Mouse (Mus musculus) right cerebral cortex, postnatal 14 days (tissue): ENCODE data around the gene Sult1d1.
"Not testable (repeated sequence)": the region's sequence is repeated elsewhere in the genome, so short reads cannot be mapped to it uniquely, and the experiment has no call there.

ENCODE experiments used
- DNase-seq: peaks from one replicate; pipeline ENCODE4 v3.0.0; 2022

Sult1d1 gene

DNA sequence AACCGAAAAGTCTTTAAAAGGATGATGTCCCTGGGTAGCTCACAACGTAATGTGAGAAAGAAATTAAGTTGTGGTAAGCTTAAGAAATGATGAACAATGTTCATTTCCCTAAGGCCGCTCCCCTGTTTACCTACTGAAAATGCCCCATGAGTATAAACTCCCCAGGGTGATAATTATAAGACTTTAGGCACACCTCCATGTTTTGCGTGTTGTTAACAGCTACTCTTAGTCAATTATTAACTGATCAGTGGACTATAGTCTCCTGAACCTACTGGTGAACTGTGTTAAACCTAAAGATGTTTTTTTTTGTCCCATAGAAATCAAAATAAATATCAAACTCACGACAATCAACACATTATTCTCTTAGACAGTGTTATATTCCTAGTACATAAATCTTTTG is at the start of gene Sult1d1:
TSS of gene Sult1d1 (minus strand) at position 183 of the 400 bp plus-strand sequence.
- no peak for DNase-seq

DNA sequence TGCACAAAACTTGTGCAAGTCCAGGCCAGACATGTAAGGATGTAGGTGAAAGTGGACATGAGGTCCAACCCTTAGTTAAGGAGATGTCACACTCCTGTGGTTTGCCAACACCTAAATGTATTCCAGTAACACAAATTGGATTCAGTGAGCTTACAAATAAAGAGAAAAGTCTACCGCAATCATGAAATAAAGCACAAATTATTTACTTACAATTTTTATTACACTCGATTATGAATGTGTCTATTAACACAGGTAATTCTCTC is 46.2 kb upstream of the Sult1d1 start:
- no peak for DNase-seq

GRCm38 (mm10) chr5:87614364-87615127 is 45.7 kb upstream of the Sult1d1 start:
- no peak for DNase-seq

GRCm38 (mm10) chr5:87601018-87601417 is 32.2 kb upstream of the Sult1d1 start:
- no peak for DNase-seq

- DNase-seq = no peak
Observed at GRCm38 (mm10) chr5:87597891-87598290, 29.1 kb upstream of the Sult1d1 start.

GRCm38 (mm10) chr5:87591494-87591893 is 22.7 kb upstream of the Sult1d1 start, which contains the start of gene Sult1e1:
Sult1e1 (minus strand) TSS chr5:87591594.
- DNase-seq = no peak

GRCm38 (mm10) chr5:87589916-87590315 is 21.1 kb upstream of the Sult1d1 start:
- no peak for DNase-seq

DNA sequence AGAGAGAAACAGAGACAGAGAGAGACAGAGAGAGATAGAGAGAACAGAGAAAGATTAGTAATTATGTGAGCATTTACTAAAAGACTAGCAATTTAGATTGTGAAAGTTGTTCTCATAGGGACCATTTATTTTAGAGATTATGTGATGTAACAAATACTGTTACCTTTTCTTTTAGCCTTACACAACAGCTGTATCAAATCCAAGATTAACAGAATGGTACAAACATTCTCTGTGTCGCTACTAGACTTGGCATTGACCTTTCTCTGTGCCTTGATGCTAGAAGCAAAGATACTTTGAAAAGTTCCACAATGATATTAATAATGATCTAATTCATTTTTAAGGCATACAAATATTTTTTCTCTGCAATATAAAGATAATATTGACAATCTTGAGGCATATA is 11.6 kb upstream of the Sult1d1 start:
- no peak for DNase-seq

GRCm38 (mm10) chr5:87574174-87574573 is 5.3 kb upstream of the Sult1d1 start:
- no peak for DNase-seq

- no peak for DNase-seq
Observed at GRCm38 (mm10) chr5:87573490-87573889, 4.7 kb upstream of the Sult1d1 start.

GRCm38 (mm10) chr5:87572781-87573180 is 4.0 kb upstream of the Sult1d1 start:
- no peak for DNase-seq

GRCm38 (mm10) chr5:87567306-87567705 is 1.5 kb downstream of the Sult1d1 start:
- DNase-seq = no peak

GRCm38 (mm10) chr5:87562966-87563365 is 5.9 kb downstream of the Sult1d1 start:
- DNase-seq = no peak

DNA sequence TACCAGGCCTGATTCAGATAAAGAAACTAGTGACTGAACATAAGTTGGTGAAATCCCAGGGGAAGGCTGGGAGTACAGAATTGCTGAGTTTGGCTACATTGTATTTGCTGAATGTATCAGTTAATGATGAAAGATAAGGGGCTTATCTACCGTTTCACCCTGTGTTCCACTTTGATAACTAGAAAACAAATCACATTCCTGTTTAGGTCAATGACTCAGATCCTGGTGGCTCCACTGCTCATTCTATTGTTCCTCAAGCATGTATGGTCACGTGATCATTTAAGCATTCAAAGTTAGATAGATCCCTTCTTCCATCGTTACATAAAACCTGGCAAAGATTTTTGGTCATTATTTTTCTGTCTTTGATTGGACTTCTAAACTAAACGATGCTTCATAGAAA is 6.3 kb downstream of the Sult1d1 start:
- DNase-seq = no peak

- no peak for DNase-seq
Observed at GRCm38 (mm10) chr5:87560145-87560544, 8.7 kb downstream of the Sult1d1 start.

GRCm38 (mm10) chr5:87550935-87551334 is 17.9 kb downstream of the Sult1d1 start:
- DNase-seq = no peak

DNA sequence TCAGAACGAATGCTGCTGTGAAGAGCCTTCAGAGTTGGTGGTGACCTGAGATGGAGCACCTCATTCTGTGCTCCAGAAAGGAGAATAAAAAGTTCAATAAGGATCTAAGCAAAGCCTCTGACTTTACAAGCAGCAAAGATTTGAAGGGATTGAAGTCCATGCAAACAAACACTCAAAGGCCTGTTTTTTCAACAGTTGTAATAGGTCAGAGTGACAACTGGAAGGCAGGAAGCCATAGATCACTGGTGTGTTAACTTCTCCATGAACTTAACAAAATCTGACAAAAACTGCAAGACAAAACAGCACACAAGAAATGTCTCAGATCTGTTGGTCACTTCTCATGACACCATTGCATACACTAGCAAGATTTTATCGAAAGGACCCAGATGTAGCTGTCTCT is 30.7 kb downstream of the Sult1d1 start, which contains the start of gene Sult1b1:
TSS of gene Sult1b1 (minus strand) at position 85 of the 400 bp plus-strand sequence.
- DNase-seq = no peak

- no peak for DNase-seq
Observed at GRCm38 (mm10) chr5:87535994-87536644, 32.7 kb downstream of the Sult1d1 start.

GRCm38 (mm10) chr5:87532288-87532687 is 36.5 kb downstream of the Sult1d1 start:
- no peak for DNase-seq

GRCm38 (mm10) chr5:87523561-87523960 is 45.3 kb downstream of the Sult1d1 start:
- DNase-seq = not testable (repeated sequence)

DNA sequence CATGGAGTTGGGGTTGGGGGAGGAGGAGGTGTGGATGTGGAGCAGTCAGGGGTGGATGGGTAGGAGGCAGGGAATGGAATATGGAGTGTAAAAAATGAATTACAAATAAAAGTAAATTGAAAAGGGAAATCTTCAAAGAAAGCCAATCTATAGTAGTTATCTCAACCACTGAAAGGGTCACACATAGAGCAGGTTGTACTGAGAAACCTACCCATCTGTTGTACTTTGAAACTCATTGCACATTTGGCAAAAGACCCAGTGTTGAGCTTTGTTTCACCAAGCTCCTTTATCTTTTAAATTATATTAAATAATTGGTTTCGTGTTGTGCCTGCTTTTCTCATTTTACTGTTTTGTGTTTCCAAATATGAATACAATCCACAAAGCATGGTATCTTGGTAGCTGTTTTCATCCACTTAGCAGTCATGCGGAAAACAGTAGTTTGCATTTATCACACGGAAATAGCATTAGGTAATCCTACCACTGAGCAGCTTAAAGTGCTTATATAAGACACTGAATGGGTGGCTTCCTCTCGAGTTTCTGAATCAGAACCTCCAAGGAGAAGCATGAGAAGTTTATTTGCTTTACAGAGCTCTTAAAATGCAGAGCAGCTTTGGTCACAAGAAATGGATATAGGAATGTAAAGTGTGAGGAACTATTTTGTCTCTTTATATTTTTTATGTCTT is 62.9 kb downstream of the Sult1d1 start:
- DNase-seq = no peak
